Mouse (Mus musculus): ENCODE measurements around the gene Ppm1e.
A peak's percentile ranks its signal among the peaks of the same experiment; 100 is the strongest.

The Ppm1e gene

GRCm38 (mm10) chr11:87358331-87359261, at the start of gene Ppm1e:
Gene Ppm1e (minus strand): TSS chr11:87359023.
- DNase-seq = peak; percentile 97

GRCm38 (mm10) chr11:87404876-87405275, 46.1 kb upstream of the Ppm1e start, which contains the start of the genes Rad51c and Tex14:
Gene Rad51c (minus strand): TSS chr11:87404954.
Gene Tex14 (plus strand): TSS chr11:87405065.
- DNase-seq = no peak

- peak; percentile 96 for DNase-seq
These were observed 45.5 kb upstream of the Ppm1e start for GRCm38 (mm10) chr11:87404111-87404853.

GRCm38 (mm10) chr11:87398402-87398801, 39.6 kb upstream of the Ppm1e start:
- DNase-seq = no peak

GRCm38 (mm10) chr11:87393855-87394254, 35.0 kb upstream of the Ppm1e start:
- DNase-seq = peak; percentile 71

GRCm38 (mm10) chr11:87385676-87386075, 26.9 kb upstream of the Ppm1e start:
- DNase-seq = no peak

- DNase-seq = no peak
These were observed 25.7 kb upstream of the Ppm1e start for GRCm38 (mm10) chr11:87384551-87384950.

- no peak for DNase-seq
These were observed 9.2 kb upstream of the Ppm1e start for GRCm38 (mm10) chr11:87367865-87368580.

GRCm38 (mm10) chr11:87367061-87367460, 8.2 kb upstream of the Ppm1e start:
- no peak for DNase-seq

GRCm38 (mm10) chr11:87365120-87365519, 6.3 kb upstream of the Ppm1e start:
- DNase-seq = no peak

- DNase-seq = no peak
These were observed 414 bp upstream of the Ppm1e start for GRCm38 (mm10) chr11:87359262-87359612.

GRCm38 (mm10) chr11:87357317-87358300, 1.2 kb downstream of the Ppm1e start:
- no peak for DNase-seq

- DNase-seq = no peak
These were observed 4.0 kb downstream of the Ppm1e start for GRCm38 (mm10) chr11:87354861-87355260.

- no peak for DNase-seq
These were observed 5.1 kb downstream of the Ppm1e start for GRCm38 (mm10) chr11:87353646-87354170.

- no peak for DNase-seq
These were observed 32.4 kb downstream of the Ppm1e start for GRCm38 (mm10) chr11:87326381-87326780.

GRCm38 (mm10) chr11:87322558-87322957, 36.3 kb downstream of the Ppm1e start:
- DNase-seq = no peak

GRCm38 (mm10) chr11:87320007-87320406, 38.8 kb downstream of the Ppm1e start:
- no peak for DNase-seq

- no peak for DNase-seq
These were observed 39.7 kb downstream of the Ppm1e start for GRCm38 (mm10) chr11:87318956-87319708.

GRCm38 (mm10) chr11:87313533-87313932, 45.3 kb downstream of the Ppm1e start:
- no peak for DNase-seq

GRCm38 (mm10) chr11:87310309-87310708, 48.5 kb downstream of the Ppm1e start:
- no peak for DNase-seq

All from retina, postnatal 1 day (tissue).